Mouse (Mus musculus) forebrain, embryonic 16.5 days (tissue): ENCODE results near the gene Hoxa7. TPM values are rescaled to one million over a fixed set of nuclear protein-coding genes. Genes with fewer than 3 reads are reported as not detected.

ENCODE experiments used
- ATAC-seq: fragments of 200-750 bp; cut with Nextera tagmentation; 2 replicates; pipeline ENCODE4 v1.8.0; 2017; ENCODE audit warnings: mild to moderate bottlenecking, moderate library complexity
- H3K27ac ChIP-seq: fragments of 300-500 bp; sonication (generic); 2 replicates; pipeline ENCODE4 v1.5.1; 2014; ENCODE audit warnings: low read length, control low read depth
- H3K27me3 ChIP-seq: fragments of 300-500 bp; sonication (generic); replicated peaks from 2 replicates; pipeline ENCODE4 v1.6.1; 2014; ENCODE audit warnings: low read length; ENCODE audit not compliant: control insufficient read depth, insufficient read depth
- H3K36me3 ChIP-seq: fragments of 300-500 bp; sonication (generic); 2 replicates; pipeline ENCODE4 v1.6.1; 2014; ENCODE audit not compliant: control insufficient read depth, insufficient read depth
- H3K4me1 ChIP-seq: fragments of 300-500 bp; sonication (generic); replicated peaks from 2 replicates; pipeline ENCODE4 v1.6.1; 2014; ENCODE audit warnings: low read length; ENCODE audit not compliant: control insufficient read depth, insufficient read depth
- H3K4me2 ChIP-seq: fragments of 300-500 bp; sonication (generic); 2 replicates; pipeline ENCODE4 v1.6.1; 2014; ENCODE audit warnings: mild to moderate bottlenecking, low read length, control low read depth
- H3K4me3 ChIP-seq: fragments of 300-500 bp; sonication (generic); replicated peaks from 2 replicates; pipeline ENCODE4 v1.5.1; 2014; ENCODE audit warnings: mild to moderate bottlenecking, low read length, control low read depth
- H3K9ac ChIP-seq: fragments of 300-500 bp; sonication (generic); replicated peaks from 2 replicates; pipeline ENCODE4 v1.6.1; 2014; ENCODE audit warnings: low read depth, low read length, control low read depth
- H3K9me3 ChIP-seq: fragments of 300-500 bp; sonication (generic); 2 replicates; pipeline ENCODE4 v1.6.1; 2016; ENCODE audit warnings: low read length; ENCODE audit not compliant: control insufficient read depth
- WGBS: fragments of 180-500 bp; shearing (Covaris S2); extraction: QIAGEN DNeasy Blood & Tissue Kit; methylation state at CpG from one replicate; pipeline ENCODE4 v1.1.7; 2014; 5-methylcytosine and 5-hydroxymethylcytosine counted together
- polyA plus RNA-seq: library from polyadenylated mRNA; unstranded; fragments of >200 nt; fragmentation: Nextera tagmentation; extraction: Ambion mirVana; gene quantifications from 2 replicates; pipeline ENCODE4 v1.2.1, GENCODE M21; 2015

Hoxa7 gene
- polyA plus RNA-seq, 1 experiment from 2014 or later = not detected

DNA sequence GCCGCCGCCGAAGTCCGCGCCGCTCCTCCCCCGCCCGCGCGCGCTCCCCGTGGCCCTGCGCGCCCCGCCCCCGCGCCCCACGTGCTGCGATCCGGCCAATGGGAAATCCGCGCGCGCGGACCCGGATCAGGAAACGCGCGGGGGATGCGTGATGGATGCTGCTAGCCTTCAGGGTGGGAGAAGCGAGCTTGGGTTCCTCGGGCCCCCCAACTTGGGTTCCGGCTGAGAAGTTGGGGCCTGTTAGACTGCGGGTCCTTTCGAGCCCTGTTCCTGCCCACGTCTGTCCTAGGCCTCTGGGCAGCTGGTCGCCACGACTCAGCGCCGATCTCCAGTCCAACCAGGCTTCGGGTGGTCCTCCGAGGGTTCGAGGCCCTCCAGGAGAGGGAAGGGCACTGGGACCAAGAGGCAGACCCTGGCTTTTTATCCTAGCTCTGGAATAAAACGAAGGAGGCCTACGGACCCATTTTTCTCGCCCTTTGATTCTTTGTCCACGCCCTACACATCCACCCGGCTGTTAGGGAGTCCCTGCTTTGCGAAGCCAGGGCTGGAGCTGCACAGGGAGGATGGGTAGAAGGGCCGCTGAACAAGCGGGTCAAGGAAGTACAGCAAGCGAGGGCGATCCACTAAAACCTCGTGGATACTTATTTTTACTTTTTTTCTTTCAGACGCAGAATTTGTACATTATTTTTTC, 29.6 kb downstream of the Hoxa7 start:
- Histone ChIP-seq H3K36me3 (no peaks in the 10 kb centered on the region), H3K4me1 (peaks cover 5% of the 10 kb centered on the region), H3K4me3 (peak overlapping the region; percentile 35), H3K9me3 (no peaks in the 10 kb centered on the region), H3K27me3 (peaks cover 94% of the 10 kb centered on the region), H3K9ac (no peak overlapping the region), H3K4me2 (peak overlapping the region; percentile 54), H3K27ac (no peak overlapping the region)
- WGBS = 1% methylated on average over 40 of the region's 55 CpGs
- ATAC-seq = no peak

DNA sequence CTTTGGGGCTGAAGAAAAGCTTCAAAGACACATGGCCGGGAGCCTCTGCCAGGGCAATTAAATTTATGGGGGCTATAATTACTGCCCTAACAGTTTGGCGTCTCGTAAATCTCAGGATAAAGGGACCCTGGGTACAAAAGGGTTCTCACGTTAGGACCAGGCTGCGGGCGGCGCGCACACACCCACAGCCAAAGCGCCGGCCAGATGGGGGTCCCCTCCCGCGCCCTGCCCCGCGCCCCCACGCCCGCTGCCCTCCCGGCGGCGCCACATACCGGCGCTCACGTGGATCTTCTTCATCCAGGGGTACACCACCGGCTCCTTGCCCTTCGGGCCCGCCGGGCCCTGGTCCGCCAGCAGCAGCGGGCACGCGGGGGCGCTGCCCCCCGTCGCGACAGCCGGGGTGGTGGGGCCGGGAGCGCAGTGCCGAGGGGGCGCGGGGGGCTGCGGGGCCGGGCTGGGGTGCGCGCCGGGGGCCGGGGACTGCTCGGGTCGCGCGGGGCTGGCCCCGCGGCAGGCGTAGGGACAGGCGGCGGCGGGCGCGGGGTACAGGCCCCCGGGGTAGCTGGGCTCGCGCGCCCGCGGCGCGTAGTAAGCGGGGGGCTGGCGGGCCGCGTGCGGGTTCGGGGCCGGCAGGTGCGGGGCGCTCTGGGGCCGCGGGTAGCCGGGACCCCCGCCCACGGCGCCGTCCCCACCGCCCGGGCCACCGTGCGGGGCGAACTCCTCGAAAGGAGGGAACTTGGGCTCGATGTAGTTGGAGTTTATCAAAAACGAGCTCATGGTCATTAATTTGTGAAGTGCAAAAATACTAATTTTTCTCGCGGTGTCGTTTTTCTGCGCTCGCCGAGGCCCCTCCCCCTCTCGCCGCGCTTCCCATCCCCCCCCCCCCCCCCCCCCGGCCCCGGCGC, 30.5 kb downstream of the Hoxa7 start, which contains the start of gene Hoxa4:
TSS of gene Hoxa4 (minus strand) at position 848 of the 905 bp plus-strand sequence.
- H3K27ac ChIP-seq = no peak within 1 kb of the TSS
- peaks cover 5% of the 10 kb centered on the region for H3K4me1 ChIP-seq
- no peaks in the 10 kb centered on the region; the same call in 1 of the 2 replicates for H3K9me3 ChIP-seq
- WGBS = under 1% methylated on average over 70 of the region's 102 CpGs
- peak within 1 kb of the TSS; percentile 35 for H3K4me3 ChIP-seq
- peak; percentile 12; the same call in 1 of the 2 replicates for ATAC-seq
- peak within 1 kb of the TSS; percentile 54 for H3K4me2 ChIP-seq
- peaks cover 94% of the 10 kb centered on the region for H3K27me3 ChIP-seq
- H3K9ac ChIP-seq = no peak within 1 kb of the TSS
- H3K36me3 ChIP-seq = no peaks in the 10 kb centered on the region

DNA sequence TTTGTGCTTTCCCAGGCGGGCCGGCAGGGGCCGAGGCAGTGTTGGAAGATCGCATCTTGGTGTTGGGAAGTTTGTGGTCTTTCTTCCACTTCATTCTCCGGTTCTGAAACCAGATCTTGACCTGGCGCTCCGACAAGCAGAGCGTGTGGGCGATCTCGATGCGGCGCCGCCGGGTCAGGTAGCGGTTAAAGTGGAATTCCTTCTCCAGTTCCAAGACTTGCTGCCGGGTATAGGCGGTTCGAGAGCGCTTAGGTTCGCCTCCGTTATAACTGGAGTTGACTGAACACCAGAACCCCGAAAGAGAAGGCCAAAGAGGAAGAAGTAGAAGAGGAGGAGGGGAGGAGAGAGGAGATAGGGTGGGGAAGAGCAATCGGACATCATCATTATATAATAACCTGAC, 31.2 kb downstream of the Hoxa7 start:
- peaks cover 95% of the 10 kb centered on the region for H3K27me3 ChIP-seq
- ATAC-seq = no peak
- no peak overlapping the region for H3K4me2 ChIP-seq

DNA sequence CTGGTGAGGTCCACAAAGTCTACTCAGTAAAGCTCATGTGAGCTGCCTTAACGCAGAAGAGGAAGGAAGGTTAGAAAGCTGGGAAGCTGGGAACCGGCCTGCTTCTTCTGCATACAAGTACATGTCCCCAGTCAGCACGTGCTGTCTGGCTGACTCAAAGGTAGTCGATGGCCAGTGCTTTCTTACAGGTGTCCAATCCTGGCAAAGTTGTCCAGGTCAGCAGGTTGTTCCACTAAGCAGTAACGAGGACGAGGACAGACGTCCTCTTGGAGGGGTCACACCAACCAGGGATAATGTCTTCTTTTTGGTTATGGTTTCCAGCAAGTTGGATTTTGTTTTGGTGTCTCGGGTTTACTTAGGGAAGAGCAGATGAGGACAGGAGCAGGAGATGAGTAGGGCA, 31.7 kb downstream of the Hoxa7 start:
- WGBS = 4% methylated on average over 8 of the region's 8 CpGs
- H3K27me3 ChIP-seq = peaks cover 95% of the 10 kb centered on the region
- no peaks in the 10 kb centered on the region for H3K36me3 ChIP-seq
- no peak overlapping the region for H3K4me2 ChIP-seq
- H3K27ac ChIP-seq = no peak overlapping the region
- H3K9ac ChIP-seq = no peak overlapping the region
- no peaks in the 10 kb centered on the region; the same call in 1 of the 2 replicates for H3K9me3 ChIP-seq
- H3K4me3 ChIP-seq = no peak overlapping the region
- H3K4me1 ChIP-seq = peaks cover 5% of the 10 kb centered on the region
- no peak for ATAC-seq

More for the DNA sequence above, 31.2 kb downstream of the Hoxa7 start:
- 2% methylated on average over 23 of the region's 23 CpGs for WGBS
- Histone ChIP-seq H3K9me3 (no peaks in the 10 kb centered on the region; the same call in 1 of the 2 replicates), H3K4me3 (no peak overlapping the region), H3K36me3 (no peaks in the 10 kb centered on the region), H3K9ac (no peak overlapping the region), H3K27ac (no peak overlapping the region), H3K4me1 (peaks cover 5% of the 10 kb centered on the region)

DNA sequence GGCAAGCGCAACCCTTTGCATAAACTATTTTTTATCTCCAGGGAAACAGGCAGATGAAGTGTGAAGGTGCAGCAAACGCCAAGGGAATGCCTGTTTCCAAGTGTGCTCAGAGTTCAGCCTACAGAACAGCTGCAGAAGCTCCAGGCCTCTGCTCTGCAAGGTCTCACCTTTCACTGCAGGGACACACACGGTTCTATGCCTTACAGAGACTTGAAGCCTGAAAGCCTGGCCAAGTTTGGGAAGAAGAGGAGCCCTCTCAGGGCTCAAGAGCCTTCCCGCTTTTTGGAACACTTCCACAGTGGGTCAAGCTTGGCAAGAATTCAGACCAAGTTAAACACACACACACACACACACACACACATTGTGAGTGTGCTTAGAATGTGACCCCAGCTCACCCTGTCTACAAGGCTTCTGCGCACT, 32.5 kb downstream of the Hoxa7 start:
- H3K4me1 ChIP-seq = peaks cover 5% of the 10 kb centered on the region
- WGBS = 10% methylated on average over 5 of the region's 5 CpGs
- no peak overlapping the region for H3K4me3 ChIP-seq
- ATAC-seq = no peak
- no peaks in the 10 kb centered on the region; the same call in 1 of the 2 replicates for H3K9me3 ChIP-seq
- no peaks in the 10 kb centered on the region for H3K36me3 ChIP-seq
- no peak overlapping the region for H3K4me2 ChIP-seq
- H3K9ac ChIP-seq = no peak overlapping the region
- no peak overlapping the region for H3K27ac ChIP-seq
- H3K27me3 ChIP-seq = peaks cover 95% of the 10 kb centered on the region

DNA sequence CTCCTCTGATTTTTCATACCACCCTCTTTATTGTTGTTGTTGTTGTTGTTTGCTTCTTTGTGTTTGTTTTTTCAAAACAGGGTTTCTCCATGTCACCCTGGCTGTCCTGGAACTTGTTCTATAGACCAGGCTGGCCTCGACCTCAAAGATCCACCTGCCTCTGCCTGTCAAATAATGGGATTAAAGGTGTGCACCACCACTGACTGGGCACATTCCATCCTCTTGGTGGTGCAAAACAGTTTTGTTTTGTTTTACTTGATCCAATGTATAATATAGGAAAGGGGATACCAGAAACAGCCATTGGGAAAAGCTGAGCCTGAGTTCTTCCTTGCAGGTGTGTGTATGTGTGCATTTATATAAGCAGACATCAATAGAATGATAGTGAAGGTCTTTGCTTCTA, 35.2 kb downstream of the Hoxa7 start:
- H3K4me1 ChIP-seq = no peaks in the 10 kb centered on the region; the same call in none of the 2 replicates
- H3K9ac ChIP-seq = no peak overlapping the region
- H3K4me2 ChIP-seq = no peak overlapping the region
- peaks cover 98% of the 10 kb centered on the region for H3K27me3 ChIP-seq
- H3K27ac ChIP-seq = no peak overlapping the region
- no peaks in the 10 kb centered on the region for H3K36me3 ChIP-seq
- no peaks in the 10 kb centered on the region; the same call in 1 of the 2 replicates for H3K9me3 ChIP-seq
- no peak overlapping the region for H3K4me3 ChIP-seq
- 11% methylated on average over 1 of the region's 1 CpGs for WGBS
- ATAC-seq = no peak

DNA sequence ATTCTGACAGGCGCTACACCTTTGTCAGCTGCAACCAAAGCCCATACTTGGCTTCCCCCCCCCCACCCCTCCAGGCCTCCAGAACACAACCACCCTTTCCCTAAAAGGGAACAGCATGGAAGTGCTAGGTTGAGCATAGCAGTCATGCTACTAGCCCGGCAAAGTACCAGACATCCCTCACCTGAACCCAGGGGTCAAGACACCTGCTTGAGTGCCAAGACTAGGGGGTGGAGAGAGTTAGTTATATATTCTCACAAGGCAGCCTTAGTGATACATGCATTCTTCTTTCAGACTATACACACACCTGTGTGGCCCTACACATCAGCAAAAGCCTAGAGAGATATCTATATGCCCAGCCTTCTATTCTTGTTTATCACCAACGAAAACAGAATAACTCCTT, 35.8 kb downstream of the Hoxa7 start:
- H3K36me3 ChIP-seq = no peaks in the 10 kb centered on the region
- no peak for ATAC-seq
- H3K9me3 ChIP-seq = no peaks in the 10 kb centered on the region; the same call in 1 of the 2 replicates
- H3K4me2 ChIP-seq = no peak overlapping the region
- H3K4me1 ChIP-seq = no peaks in the 10 kb centered on the region; the same call in 1 of the 2 replicates
- WGBS = 5% methylated on average over 3 of the region's 3 CpGs
- H3K4me3 ChIP-seq = no peak overlapping the region
- peaks cover 98% of the 10 kb centered on the region for H3K27me3 ChIP-seq
- no peak overlapping the region for H3K27ac ChIP-seq
- no peak overlapping the region for H3K9ac ChIP-seq

DNA sequence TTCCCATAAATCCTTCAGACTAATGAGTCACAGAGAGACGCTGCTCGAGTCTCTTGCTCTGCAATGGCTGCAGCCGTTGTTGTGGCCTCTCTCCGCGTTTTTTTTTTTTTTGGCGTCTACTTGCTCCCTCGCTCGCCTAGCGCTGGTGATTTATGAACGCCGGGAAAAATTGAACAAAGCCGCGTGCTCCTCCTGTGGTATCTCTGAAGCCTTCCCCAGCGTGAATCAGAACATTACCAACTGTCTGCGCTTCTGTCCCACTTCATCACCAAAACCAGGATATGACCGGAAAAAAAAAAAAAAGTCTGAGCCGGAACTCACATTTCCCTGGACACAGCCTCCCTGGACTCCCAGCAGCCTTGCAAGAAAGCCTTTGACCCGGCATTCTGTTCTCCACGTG, 36.4 kb downstream of the Hoxa7 start:
- ATAC-seq = no peak
- WGBS = under 1% methylated on average over 19 of the region's 19 CpGs
- H3K27ac ChIP-seq = no peak overlapping the region

DNA sequence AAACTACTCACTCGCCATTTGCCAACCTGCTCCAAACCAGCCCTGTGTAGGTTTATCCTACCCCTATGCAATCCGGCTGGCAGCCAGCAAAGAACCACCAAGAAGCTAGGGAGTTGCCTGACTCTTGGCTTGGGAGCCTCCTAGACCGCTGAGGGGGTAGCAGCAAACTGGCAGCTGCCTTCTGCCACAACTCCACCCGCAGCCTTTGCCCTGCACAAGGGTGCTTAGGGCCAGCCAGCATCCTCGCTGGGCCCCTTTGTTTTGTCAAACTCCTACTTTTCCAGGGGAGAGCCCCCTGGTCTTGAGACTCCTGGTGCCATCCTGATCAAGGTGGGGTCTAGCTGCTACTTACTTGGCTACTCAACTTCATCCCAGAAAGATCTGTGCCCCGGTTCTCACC, 37.0 kb downstream of the Hoxa7 start:
- ATAC-seq = no peak
- H3K9me3 ChIP-seq = no peaks in the 10 kb centered on the region; the same call in 1 of the 2 replicates
- no peak overlapping the region for H3K9ac ChIP-seq
- no peak overlapping the region for H3K4me2 ChIP-seq
- no peak overlapping the region for H3K4me3 ChIP-seq
- 1% methylated on average over 6 of the region's 6 CpGs for WGBS
- no peaks in the 10 kb centered on the region for H3K4me1 ChIP-seq
- no peak overlapping the region for H3K27ac ChIP-seq
- peaks cover 98% of the 10 kb centered on the region for H3K27me3 ChIP-seq
- H3K36me3 ChIP-seq = no peaks in the 10 kb centered on the region

More for the DNA sequence above, 36.4 kb downstream of the Hoxa7 start:
- Histone ChIP-seq H3K9me3 (no peaks in the 10 kb centered on the region; the same call in 1 of the 2 replicates), H3K4me1 (no peaks in the 10 kb centered on the region), H3K9ac (no peak overlapping the region), H3K4me3 (no peak overlapping the region), H3K4me2 (no peak overlapping the region), H3K36me3 (no peaks in the 10 kb centered on the region), H3K27me3 (peaks cover 98% of the 10 kb centered on the region)
